Mouse (Mus musculus) ES-Bruce4 (cell line): ENCODE measurements around the gene Vezt.

Experiments
- EP300 ChIP-seq: IDR thresholded peaks from 2 replicates; pipeline ENCODE4 v1.6.1; 2011; ENCODE audit warnings: low read depth, low read length; ENCODE audit not compliant: insufficient read depth
- POLR2A ChIP-seq: IDR thresholded peaks from one replicate; pipeline ENCODE4 v1.8.1; 2011; ENCODE audit warnings: low read length; ENCODE audit not compliant: insufficient read depth

DNA sequence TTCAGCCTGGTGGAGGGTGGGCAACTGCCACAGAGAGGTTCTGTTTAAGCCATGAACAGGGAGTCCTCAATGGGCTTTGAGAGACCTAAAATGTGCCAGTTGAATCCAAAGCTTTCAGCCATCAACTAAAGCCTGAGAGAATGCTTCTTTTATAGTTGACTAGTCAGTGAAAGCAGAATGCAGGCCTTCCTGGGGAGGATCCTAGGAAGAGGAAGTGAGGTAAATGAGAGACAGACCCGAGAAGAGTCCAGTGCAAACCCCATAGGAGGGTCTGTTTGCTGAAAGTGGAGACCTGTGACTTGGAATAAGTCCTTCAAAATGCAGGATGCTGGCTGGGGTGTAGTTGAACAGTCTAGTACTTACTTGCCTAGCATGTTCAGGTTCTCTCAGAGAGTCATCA is 11.4 kb upstream of the Vezt start:
- no peak for TF ChIP-seq EP300
- TF ChIP-seq POLR2A: no peak
